Mouse (Mus musculus): Measurements from ENCODE around the gene Tmem247.

- no peak for TF ChIP-seq CTCF (conservative IDR thresholded peaks at IDR 0.05; ENCODE audit: insufficient read depth, insufficient read length, low read depth, low read length)
- TF ChIP-seq POLR2A (IDR thresholded peaks at IDR 0.05; ENCODE audit: low read depth, low read length), result no peak
Observed at GRCm38 (mm10) chr17:86964502-86964901, 47.4 kb downstream of the Tmem247 start.

Measured in kidney, adult 2 months (tissue).